Mouse (Mus musculus) monocyte, adult 2 months (primary cell): ENCODE measurements around the gene Sde2.
A peak's percentile ranks its signal among the peaks of the same experiment; 100 is the strongest.
"Not testable (repeated sequence)": the region's sequence is repeated elsewhere in the genome, so short reads cannot be mapped to it uniquely, and the experiment has no call there.

Source experiments
- DNase-seq, 2 experiments: peaks; one replicate each; pipeline ENCODE4 v3.0.0; 2022; ENCODE audit warnings: low spot score in 2 of 2, low read depth in 1 of 2

Sde2 gene

GRCm38 (mm10) chr1:180830588-180831346, 20.2 kb upstream of the Sde2 start:
- DNase-seq, result no peak

GRCm38 (mm10) chr1:180835273-180836015, 15.5 kb upstream of the Sde2 start:
- peak in 1 of 2 experiments; percentile 37 for DNase-seq

- DNase-seq, result not testable (repeated sequence)
Observed at GRCm38 (mm10) chr1:180836467-180836866, 14.5 kb upstream of the Sde2 start.

DNA sequence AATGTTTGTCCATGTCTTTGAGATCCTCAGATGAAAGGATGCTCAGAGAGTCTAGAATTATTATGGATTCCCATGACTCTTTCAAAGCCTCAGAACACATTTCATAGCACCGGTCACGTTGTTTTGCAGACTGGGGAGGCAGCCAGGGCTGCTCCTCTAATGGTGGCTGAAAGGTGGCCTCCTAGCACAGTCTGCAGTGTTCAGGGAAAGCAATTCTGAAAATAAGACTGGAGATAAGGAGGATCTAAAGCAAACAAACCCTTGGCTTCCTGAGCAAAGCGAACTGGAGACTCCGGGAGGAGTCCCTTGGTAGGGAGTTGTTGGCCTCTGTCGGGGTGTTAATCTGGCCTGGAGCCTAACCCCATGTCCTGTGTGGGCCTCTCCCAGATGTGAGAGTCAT, 13.7 kb upstream of the Sde2 start:
- no peak for DNase-seq

DNA sequence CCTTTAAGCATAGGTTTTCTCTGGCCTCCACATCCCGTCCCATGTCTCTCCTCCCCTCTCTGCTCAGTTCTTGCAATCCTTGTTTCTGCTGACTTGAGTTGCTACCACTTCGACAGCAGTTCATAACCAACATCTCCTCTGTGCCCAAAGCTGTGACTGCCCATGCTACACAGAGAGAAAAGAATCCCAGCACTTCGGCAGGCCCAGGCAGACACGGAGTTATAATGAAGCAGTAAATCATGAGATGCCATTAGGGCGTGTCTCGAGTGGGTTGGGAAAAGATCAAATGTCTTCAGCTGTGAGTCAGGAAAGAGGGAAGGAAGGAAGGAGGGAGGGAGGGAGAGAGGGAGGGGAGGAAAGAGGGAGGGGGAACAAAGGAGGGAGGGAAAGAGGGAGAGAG, 12.9 kb upstream of the Sde2 start:
- DNase-seq, result no peak

GRCm38 (mm10) chr1:180839201-180839910, 11.6 kb upstream of the Sde2 start:
- DNase-seq, result no peak

GRCm38 (mm10) chr1:180841561-180842300, 9.2 kb upstream of the Sde2 start:
- DNase-seq, result no peak

- DNase-seq, result peak in 1 of 2 experiments; percentile 44
Observed at GRCm38 (mm10) chr1:180848114-180848510, 2.8 kb upstream of the Sde2 start.

GRCm38 (mm10) chr1:180848511-180849241, 2.3 kb upstream of the Sde2 start:
- peak; percentile 78 to 85 for DNase-seq

DNA sequence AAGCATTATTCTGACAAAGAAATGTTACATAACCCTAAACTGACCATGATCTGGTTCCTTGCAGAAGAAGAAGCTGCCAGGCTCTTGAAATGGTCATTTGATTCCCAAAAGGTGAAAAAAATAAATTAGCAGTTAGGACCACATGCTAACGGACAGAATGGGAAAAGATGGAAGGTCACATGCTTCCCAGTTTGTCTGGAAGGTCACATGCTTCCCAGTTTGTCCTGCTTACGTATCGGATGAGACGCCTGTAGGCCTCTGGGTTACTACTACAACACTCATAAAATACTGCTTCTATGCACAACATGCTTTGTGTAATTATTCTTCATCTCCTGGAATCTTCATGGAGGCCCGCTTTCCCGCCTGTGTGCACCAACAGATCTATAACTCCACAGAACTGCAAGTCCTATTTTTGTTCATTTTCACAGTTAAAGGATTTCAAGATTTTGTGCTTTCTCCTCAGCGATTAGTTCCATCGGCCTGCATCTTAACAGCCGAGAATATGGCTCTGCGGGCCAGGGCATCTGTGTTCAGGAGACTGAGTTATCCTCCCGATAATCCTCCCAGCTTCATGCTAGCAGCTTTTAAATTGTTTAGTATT, 1.1 kb upstream of the Sde2 start:
- no peak for DNase-seq

DNA sequence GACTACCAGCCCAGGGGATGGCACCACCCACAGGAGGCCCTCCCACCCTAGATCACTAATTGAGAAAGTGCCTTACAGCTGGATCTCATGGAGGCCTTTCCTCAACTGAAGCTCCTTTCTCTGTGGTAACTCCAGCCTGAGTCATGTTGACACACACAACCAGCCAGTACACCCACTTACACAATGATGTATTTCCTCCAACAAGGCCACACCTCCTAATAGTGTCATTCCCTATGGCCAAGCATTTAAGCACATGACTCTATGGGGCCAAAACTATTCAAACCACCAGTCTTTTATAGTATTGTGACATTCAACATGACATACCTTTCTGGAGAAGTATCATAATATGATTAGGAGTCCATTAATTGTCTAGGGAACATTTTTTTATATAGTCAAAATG, 7.8 kb downstream of the Sde2 start:
- no peak for DNase-seq

- DNase-seq, result no peak
Observed at GRCm38 (mm10) chr1:180860030-180860429, 9.1 kb downstream of the Sde2 start.

DNA sequence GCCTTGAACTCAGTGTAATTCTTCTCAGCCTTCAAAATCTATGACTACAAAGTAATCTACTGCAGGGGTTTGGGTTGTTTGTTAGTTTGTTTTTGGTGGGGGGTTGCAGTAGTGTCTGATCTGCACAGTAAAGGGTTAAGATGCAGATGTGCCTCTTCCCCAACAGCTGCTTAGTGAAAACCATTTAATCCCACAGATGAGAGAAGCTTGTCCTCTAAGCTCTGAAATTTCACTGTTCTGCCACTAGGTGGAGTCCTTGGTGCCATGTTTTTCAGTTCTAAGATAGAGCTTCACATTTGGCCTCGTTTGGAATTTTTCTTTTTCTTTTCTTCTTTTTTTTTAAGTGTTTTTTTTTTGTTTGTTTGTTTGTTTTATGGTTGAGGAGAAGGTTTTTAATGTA, 12.7 kb downstream of the Sde2 start:
- DNase-seq, result no peak

DNA sequence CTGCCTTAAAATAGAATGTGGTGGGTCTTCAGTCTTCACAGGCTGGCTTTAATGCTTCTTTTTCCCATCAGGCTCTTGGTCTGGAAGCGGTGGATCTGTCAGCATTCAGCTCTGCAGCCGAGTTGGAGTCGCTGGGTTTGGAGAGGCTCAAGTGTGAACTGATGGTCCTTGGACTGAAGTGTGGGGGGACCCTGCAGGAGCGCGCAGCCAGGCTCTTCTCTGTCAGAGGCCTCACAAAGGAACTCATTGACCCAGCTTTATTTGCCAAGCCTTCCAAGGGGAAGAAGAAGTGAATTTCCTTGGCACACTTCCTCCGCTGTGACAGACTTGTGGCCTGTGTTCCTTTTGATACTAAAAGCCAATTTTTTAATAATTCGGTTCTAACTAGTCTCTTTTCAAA, 15.1 kb downstream of the Sde2 start:
- DNase-seq, result no peak

DNA sequence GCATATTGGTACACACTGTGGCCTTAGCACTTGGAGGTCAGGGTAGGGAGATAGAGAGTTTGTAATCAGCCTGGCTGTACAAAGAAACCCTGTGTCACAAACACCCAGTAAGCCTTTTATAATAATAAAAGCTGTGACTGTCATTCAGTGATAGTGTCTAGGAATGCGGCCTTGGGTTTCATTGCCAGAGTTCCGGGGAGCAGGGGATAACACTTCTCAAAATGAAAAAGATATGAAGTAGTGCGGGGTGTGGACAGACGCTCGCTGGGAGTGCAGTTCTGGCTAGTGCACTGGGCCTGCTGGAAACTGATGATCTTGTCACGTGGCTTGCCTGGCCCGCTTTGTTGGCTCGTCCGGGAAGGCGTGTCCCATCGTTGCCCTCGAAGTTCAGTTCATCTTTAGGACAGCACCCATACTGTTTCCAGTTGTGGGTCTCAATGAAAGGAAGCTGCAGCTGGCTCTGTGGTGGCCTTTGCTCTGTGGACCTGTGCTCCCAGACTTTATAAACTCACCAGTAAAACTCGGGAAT, 19.3 kb downstream of the Sde2 start:
- no peak for DNase-seq

DNA sequence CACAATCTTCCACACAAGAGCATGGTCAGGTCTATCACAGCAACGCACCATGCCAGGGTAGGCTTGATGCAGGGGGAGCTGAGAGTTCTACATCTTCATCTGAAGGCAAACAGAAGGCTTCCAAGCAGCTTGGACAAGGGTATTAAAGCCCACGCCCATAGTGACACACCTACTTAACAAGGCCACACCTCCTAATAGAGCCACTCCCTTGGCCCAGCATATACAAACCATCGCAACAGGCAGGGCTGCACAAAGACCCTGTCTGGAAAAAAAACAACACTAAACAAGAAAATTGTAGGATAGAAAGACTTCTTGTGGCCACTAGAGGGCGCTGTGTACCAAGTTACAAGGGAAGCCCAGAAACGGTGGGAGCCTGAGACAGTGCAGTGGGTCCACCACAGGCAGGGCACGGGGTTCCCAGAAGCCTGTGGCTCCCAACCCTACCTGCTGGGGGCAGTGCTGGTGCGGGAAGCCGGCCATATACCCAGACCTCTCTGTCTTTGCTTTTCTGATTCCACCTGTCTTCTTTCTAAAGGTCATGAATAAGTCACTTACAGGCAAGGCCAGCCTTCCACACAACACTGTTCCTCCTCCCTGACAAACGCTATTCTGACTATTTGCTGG, 23.0 kb downstream of the Sde2 start:
- DNase-seq, result peak in 1 of 2 experiments; percentile 24

DNA sequence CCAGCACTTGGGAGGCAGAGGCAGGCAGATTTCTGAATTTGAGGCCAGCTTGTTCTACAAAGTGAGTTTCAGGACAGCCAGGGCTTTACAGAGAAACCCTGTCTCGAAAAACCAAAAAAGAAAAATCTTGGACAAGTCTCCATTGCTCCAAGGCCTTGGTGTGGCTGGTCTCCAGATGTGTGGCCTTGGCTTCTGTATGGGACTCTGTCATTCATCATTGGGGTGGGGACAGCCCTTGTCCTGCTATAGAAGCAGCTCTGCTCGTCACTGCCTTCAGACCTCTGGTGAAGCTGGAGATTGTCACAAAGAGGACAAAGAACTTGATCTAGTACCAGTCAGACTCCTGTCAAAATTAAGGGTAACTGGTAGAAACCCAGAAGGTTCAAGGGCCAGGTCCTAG, 23.7 kb downstream of the Sde2 start:
- no peak for DNase-seq

GRCm38 (mm10) chr1:180875126-180875525, 24.2 kb downstream of the Sde2 start:
- DNase-seq, result no peak

DNA sequence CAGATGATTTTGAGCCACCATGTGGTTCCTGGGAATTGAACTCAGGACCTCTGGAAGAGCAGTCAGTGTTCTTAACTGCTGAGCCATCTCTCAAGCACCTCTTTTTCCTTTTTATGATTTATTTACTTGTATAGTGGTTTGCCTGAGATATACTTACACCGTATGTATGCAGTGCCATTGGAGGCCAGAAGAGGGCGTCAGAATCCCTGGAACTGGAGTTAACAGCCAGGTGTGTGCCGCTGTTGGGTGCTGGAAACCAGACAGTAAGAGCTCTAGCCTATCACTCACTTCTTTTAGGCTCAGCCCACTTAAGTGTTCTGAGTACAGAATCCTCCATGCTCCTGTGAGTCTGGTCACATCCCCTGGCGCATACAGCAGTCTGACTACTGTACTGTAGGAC, 26.5 kb downstream of the Sde2 start:
- DNase-seq, result no peak
